Mouse (Mus musculus) ES-E14 (cell line): ENCODE data around the gene Adss. TPM values are rescaled to one million over a fixed set of nuclear protein-coding genes. Genes with fewer than 3 reads are reported as not detected.

Source experiments
- DNase-seq: peaks from one replicate; pipeline ENCODE4 v3.0.0-alpha.2; 2013; ENCODE audit warnings: low read depth, low spot score
- H3K27ac ChIP-seq: 2 replicates; pipeline ENCODE4 v1.5.1; 2012; ENCODE audit warnings: low read depth, mild to moderate bottlenecking, low read length, moderate library complexity, mixed read lengths; ENCODE audit not compliant: poor library complexity, insufficient read depth, severe bottlenecking
- H3K36me3 ChIP-seq: 2 replicates; pipeline ENCODE4 v1.6.1; 2012; ENCODE audit warnings: mild to moderate bottlenecking, low read length, moderate library complexity, mixed read lengths; ENCODE audit not compliant: control insufficient read depth, poor library complexity, insufficient read depth, severe bottlenecking
- H3K4me1 ChIP-seq, 2 experiments: fragments of 150-350 bp in 1 of 2; sonication (generic) in 1 of 2; 2 replicates each; pipeline ENCODE4 v1.6.1; 2012; ENCODE audit warnings: low read length in 2 of 2, mild to moderate bottlenecking in 1 of 2, mixed read lengths in 1 of 2; ENCODE audit not compliant: control insufficient read depth in 2 of 2, insufficient read depth in 2 of 2, poor library complexity in 1 of 2
- H3K4me3 ChIP-seq, 2 experiments: fragments of 150-350 bp in 1 of 2; sonication (generic) in 1 of 2; 2 replicates each; pipeline ENCODE4 v1.5.1; 2012; ENCODE audit warnings: low read length in 2 of 2, low read depth in 1 of 2, mild to moderate bottlenecking in 1 of 2, mixed read lengths in 1 of 2; ENCODE audit not compliant: insufficient read depth in 1 of 2, poor library complexity in 1 of 2, severe bottlenecking in 1 of 2
- H3K9ac ChIP-seq: 2 replicates; pipeline ENCODE4 v1.6.1; 2012; ENCODE audit warnings: low read depth, mild to moderate bottlenecking, low read length, mixed read lengths; ENCODE audit not compliant: poor library complexity, insufficient read depth, severe bottlenecking
- H3K9me3 ChIP-seq: fragments of 150-350 bp; sonication (generic); 2 replicates; pipeline ENCODE4 v1.6.1; 2012; ENCODE audit warnings: low read depth, mild to moderate bottlenecking, low read length; ENCODE audit not compliant: control insufficient read depth, insufficient read depth
- CHD2 ChIP-seq: IDR thresholded peaks from 2 replicates; pipeline ENCODE4 v1.6.1; 2014; ENCODE audit warnings: mild to moderate bottlenecking, low read depth, low read length, inconsistent platforms
- HCFC1 ChIP-seq: IDR thresholded peaks from 2 replicates; pipeline ENCODE4 v1.6.1; 2012; ENCODE audit warnings: low read length, inconsistent platforms, borderline replicate concordance; ENCODE audit not compliant: insufficient read depth
- MAFK ChIP-seq: IDR thresholded peaks from 2 replicates; pipeline ENCODE4 v1.6.1; 2014; ENCODE audit warnings: mild to moderate bottlenecking, low read depth, low read length, inconsistent platforms; ENCODE audit not compliant: insufficient read depth
- ZC3H11A ChIP-seq: IDR thresholded peaks from 2 replicates; pipeline ENCODE4 v1.6.1; 2012; ENCODE audit warnings: low read depth, mild to moderate bottlenecking, inconsistent platforms, low read length, borderline replicate concordance
- ZNF384 ChIP-seq: IDR thresholded peaks from 2 replicates; pipeline ENCODE4 v1.6.1; 2012; ENCODE audit warnings: low read depth, low read length, inconsistent platforms
- in situ Hi-C, 2 experiments: fragments of 600-800 bp; cut with MboI; formaldehyde crosslinking; loops; one replicate each; pipeline ENCODE4 v1.15.1; 2025; ENCODE audit warnings: low sequenced_read_pairs in 2 of 2, inconsistent platforms in 1 of 2; ENCODE audit not compliant: unreplicated experiment in 2 of 2
- total RNA-seq: library from RNA; depleted of rRNA; stranded (reverse); fragments of 300-350 nt; gene quantifications from 2 replicates; pipeline ENCODE4 v1.2.3, GENCODE M21; 2012

Adss gene
- total RNA-seq, 1 experiment: 96.9 TPM

- no peak for DNase-seq
- in situ Hi-C loops: no loop called here
- Histone ChIP-seq H3K9me3 (no peaks in the 10 kb centered on the region), H3K27ac (no peak overlapping the region), H3K4me3 (peak overlapping the region in 1 of 2 experiments; percentile 55; a peak in 1 of 4 replicates), H3K9ac (no peak overlapping the region; the same call in 1 of the 2 replicates), H3K36me3 (no peaks in the 10 kb centered on the region), H3K4me1 (peaks cover 2 to 8% of the 10 kb centered on the region in 2 experiments; a peak in 3 of 4 replicates)
- TF ChIP-seq HCFC1 (no peak), MAFK (no peak), CHD2 (no peak), ZC3H11A (no peak), ZNF384 (no peak)
Observed at GRCm38 (mm10) chr1:177797151-177797755, 942 bp upstream of the Adss start.

GRCm38 (mm10) chr1:177795421-177796192 lies 704 bp downstream of the Adss start:
- TF ChIP-seq ZNF384: peak; percentile 79
- no peak for TF ChIP-seq CHD2
- TF ChIP-seq HCFC1: 0 out of 2 replicates have a peak, but pooled peaks have one; percentile 15
- Histone ChIP-seq H3K9me3 (no peaks in the 10 kb centered on the region), H3K4me3 (peak overlapping the region; percentile 95 to 98), H3K36me3 (no peaks in the 10 kb centered on the region), H3K4me1 (peaks cover 2 to 8% of the 10 kb centered on the region in 2 experiments; a peak in 3 of 4 replicates), H3K9ac (peak overlapping the region; percentile 99), H3K27ac (peak overlapping the region; percentile 81)
- in situ Hi-C loops: no loop called here
- DNase-seq: no peak

DNA sequence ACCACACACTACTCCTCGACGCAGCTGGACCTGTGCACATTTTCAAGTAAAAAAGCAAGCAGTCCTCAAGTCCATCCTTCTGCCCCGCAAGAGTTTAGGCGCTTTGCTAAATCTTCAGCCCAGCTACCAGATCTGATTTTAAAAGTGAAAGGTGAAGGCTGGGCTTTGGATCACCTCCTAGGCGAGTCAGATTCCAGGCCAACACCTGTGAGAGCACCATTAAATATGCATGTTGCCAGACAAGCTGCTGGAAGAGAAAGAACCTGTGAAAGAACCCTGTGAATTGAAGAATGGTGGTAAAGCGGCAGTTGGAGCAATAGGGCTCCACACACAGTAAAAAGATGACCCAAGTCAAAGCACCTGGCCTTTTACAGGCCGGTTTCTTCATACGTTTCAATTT lies 1.4 kb downstream of the Adss start:
- no peak overlapping the region for H3K27ac ChIP-seq
- no peaks in the 10 kb centered on the region for H3K9me3 ChIP-seq
- TF ChIP-seq MAFK: no peak
- TF ChIP-seq ZNF384: no peak
- TF ChIP-seq ZC3H11A: no peak
- no peak for TF ChIP-seq HCFC1
- TF ChIP-seq CHD2: no peak
- peaks cover 2 to 8% of the 10 kb centered on the region in 2 experiments; a peak in 3 of 4 replicates for H3K4me1 ChIP-seq
- in situ Hi-C loops: no loop called here
- H3K36me3 ChIP-seq: no peaks in the 10 kb centered on the region
- H3K9ac ChIP-seq: peak overlapping the region; percentile 71
- DNase-seq: no peak
- H3K4me3 ChIP-seq: peak overlapping the region; percentile 95 to 98

- H3K36me3 ChIP-seq: no peaks in the 10 kb centered on the region
- no peak overlapping the region for H3K4me3 ChIP-seq
- in situ Hi-C loops: no loop called here
- no peak overlapping the region for H3K27ac ChIP-seq
- H3K9me3 ChIP-seq: no peaks in the 10 kb centered on the region
- TF ChIP-seq CHD2 (no peak), ZNF384 (no peak), HCFC1 (no peak), ZC3H11A (no peak), MAFK (no peak)
- H3K9ac ChIP-seq: no peak overlapping the region
- H3K4me1 ChIP-seq: peaks cover 2 to 8% of the 10 kb centered on the region in 2 experiments; a peak in 3 of 4 replicates
- no peak for DNase-seq
Observed at GRCm38 (mm10) chr1:177792835-177793234, 3.5 kb downstream of the Adss start.
